Mouse (Mus musculus) lung, postnatal 0 days (tissue): ENCODE measurements at regions not wholly inside any gene's neighbourhood (a gene's known extent, or its start where the extent isn't known, plus 50 kb on each side); places are given as distances from the start of the nearest gene placed in this dataset.

Source experiments
- CTCF ChIP-seq: IDR thresholded peaks from 2 replicates; pipeline ENCODE4 v1.5.1; 2016; ENCODE audit warnings: antibody characterized with exemption, mild to moderate bottlenecking
- EP300 ChIP-seq: IDR thresholded peaks from 2 replicates; pipeline ENCODE4 v1.6.1; 2016; ENCODE audit warnings: antibody characterized with exemption, mild to moderate bottlenecking, control low read depth

GRCm38 (mm10) chr2:79076115-79076514 is 179.1 kb upstream of the Itga4 start:
- TF ChIP-seq CTCF (no peak), EP300 (no peak)
